Mouse (Mus musculus): ENCODE results near the gene Ccndbp1.
"Not testable (repeated sequence)": the region's sequence is repeated elsewhere in the genome, so short reads cannot be mapped to it uniquely, and the experiment has no call there.

Gene Ccndbp1

DNA sequence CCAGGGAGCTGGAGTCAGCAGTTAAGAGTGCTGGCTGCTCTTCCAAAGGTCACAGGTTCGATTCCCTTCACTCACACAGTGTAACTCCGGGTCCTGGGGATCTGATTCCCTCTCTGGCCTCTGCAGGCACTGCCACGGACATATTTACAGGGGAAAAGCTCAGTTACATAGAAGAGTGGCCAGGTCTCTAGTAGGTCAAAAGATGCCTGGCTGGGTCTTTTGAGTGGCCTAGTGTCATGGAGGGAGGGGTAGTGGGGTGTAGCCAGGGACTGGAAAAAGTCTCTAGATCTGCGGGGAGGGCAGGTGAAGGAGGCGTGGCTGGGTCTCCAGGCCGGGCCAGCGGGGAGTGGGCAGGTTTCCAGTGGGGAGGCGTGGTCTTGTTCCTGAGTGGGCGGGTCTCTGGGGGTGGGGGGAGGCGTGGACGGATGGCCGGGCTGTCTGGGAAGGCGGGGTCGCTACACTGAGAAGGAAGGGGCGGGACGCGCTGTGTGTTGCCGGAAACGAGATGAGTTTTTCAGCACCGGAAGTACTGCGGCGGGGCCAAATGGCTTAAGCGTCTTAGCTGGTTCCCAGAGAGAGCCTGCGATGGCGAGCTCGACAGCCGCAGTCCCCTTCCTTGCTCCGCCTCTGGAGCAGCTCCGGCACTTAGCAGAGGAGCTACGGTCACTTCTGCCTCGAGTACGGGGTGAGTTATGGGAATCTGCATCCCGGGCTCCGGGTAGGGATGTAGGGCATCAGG, at the start of gene Ccndbp1:
Ccndbp1 (plus strand) TSS at position 479 of the 739 bp plus-strand sequence.
- DNase-seq (ENCODE audit: low spot score in 2 of 2), result peak; percentile 80 to 86

DNA sequence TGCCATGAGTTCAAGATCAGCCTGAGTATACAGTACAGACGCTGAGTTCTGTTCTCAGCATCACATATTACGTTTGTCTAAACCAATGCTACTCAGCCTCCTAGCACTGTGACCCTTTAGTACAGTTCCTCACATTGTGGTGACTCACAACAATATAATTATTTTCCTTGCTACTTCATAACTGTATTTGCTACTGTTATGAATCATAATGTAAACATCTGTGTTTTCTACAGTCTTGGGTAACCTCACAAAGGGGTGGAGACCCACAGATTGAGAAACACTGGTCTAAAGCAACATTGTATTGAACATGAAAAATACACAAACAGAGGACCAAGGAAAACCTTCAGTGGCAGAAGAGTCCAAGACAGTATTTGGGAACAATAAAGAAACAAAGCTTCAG, 48.8 kb upstream of the Ccndbp1 start:
- no peak for DNase-seq (ENCODE audit: low spot score in 2 of 2)

DNA sequence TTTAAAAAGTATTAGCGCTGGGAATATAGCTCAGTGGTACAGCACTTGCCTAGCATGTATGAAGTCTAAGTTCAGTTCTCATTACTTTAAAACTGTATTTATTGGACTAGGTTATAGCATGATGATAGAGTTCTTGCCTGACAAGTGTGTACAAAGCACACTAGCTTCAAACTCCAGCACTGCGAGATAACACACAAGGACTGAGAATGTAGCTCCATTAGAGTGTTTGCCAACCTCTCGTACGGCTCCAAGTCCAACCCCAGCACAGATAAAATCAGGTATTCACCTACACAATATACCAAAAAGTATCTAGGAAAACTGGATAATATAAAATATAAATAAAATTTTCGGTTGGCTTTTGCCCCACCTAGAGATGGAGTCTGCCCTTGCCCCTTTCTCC, 48.4 kb upstream of the Ccndbp1 start:
- no peak for DNase-seq (ENCODE audit: low spot score in 2 of 2)

DNA sequence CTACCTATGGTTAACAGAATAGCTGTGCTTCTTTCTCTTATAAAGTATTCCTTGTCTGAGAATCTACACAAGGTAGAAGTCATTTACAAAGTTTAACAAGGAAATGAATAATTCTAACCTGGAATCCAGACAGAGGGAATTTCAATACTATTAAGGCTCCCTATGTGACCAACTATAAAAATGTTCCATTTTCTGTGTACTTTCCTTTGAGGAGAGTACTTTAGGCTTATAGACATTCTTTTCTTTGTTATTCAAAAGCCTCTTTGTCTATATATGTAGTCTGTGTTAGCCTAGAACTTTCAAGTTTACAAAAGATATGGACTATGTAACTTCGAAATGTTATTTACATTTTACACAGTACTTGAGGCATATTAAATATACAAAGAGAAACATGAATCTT, 47.9 kb upstream of the Ccndbp1 start:
- no peak for DNase-seq (ENCODE audit: low spot score in 2 of 2)

DNA sequence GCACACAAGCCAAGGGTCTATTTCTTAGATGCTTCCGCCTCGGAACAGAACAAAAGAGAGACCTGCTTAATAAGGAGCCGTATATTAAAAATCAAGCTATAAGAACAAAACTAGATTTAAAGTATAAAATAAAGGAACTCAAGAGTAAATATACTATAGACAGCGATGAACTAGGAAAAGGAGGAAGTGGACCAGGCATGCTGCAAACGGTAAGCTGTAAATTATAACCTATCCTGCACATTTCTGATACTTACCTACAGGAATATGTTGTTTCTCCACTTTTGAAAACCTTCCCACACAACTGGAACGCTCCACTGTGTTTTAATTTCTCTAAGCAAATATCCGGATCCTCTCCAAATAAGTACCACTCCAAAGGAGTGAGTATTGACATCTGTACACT, 45.1 kb upstream of the Ccndbp1 start:
- DNase-seq (ENCODE audit: low spot score in 2 of 2), result no peak

DNA sequence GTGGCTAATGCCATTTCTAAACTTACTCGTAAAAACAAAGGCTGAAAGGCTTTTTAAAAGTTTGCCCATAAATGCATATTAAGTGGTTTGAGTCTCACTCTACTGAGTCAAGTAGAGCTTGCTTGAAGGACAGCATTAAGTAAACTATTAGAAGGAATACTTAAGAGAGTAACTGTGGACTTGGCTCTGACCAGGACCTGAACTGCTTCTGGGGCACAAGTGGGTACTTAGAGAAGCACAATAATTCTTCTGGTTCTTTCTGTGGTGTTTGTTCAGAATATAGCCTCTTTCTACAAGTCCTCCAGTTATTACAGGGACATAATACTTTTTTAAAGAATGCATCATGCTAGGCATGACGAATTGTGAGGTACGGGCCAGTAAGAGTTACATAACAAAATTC, 42.7 kb upstream of the Ccndbp1 start:
- DNase-seq (ENCODE audit: low spot score in 2 of 2), result no peak

DNA sequence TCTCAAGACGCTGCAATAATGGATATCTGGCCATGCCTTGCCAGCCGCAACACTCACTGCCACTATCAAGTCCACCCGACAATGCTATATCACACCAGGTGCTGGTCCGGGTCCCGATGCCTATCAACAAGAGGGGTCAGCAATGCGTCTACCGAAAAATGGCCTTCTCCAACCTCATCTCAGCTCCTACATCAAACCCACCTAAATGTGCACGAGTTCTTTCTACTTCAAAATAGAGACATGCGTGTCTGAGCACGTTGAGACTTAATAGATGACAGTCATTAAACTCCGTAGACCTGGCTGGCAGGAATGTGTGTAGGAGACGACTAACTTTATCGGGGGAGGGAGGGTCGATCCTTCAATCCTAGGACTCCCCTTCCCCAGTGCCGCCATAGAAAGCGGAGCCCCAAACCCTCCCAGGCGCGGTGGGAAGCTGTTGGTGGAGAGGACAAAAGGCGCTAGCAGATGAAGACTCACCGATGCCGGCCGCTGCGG, 38.1 kb upstream of the Ccndbp1 start:
- DNase-seq (ENCODE audit: low spot score in 2 of 2), result no peak

DNA sequence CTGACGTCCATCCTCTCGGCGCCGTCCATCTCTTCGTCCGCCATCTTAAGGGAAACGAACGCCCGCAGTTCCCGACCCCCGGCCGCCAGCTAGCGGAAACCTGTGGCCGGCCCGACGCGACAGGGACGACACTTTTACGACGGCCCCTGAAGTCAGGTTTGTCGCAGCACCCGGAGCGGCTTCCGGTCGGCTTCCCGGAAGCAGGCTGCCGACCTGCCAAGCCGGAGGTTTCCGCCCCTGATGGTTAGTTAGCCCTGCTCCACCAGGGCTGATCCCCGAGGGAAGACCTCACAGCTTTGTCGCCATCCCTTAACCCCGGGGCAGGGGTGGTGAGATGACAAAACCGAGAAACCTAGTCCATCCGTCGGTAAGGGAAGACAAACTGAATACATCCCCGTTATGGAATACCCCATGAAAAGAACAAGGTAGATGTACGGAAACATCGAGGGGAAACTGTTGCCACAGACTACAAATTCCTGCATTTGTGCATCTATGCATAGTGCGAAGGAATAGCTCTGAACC, 37.6 kb upstream of the Ccndbp1 start, which contains the start of gene Ubr1:
Ubr1 (minus strand) TSS at position 157 of the 522 bp plus-strand sequence.
- peak; percentile 84 to 90 for DNase-seq (ENCODE audit: low spot score in 2 of 2)

DNA sequence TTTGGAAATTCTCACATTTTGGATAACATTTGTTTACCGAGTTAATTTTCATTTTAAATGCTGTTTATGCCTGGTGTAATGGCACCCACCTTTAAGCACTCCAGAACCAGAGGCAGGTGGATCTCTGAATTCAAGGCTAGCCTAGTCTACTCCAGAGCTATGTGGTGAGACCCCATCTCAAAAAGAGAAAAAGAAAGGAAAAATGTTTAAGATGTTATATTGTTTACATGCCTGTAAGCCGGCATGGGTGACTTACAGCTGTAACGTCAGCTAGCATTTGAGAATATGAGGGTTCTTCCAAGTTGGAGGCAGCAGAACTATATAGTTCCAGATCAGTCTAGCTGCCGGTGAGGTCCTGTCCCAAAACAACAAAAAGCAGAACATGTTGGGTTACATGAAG, 36.4 kb upstream of the Ccndbp1 start:
- DNase-seq (ENCODE audit: low spot score in 2 of 2), result no peak

DNA sequence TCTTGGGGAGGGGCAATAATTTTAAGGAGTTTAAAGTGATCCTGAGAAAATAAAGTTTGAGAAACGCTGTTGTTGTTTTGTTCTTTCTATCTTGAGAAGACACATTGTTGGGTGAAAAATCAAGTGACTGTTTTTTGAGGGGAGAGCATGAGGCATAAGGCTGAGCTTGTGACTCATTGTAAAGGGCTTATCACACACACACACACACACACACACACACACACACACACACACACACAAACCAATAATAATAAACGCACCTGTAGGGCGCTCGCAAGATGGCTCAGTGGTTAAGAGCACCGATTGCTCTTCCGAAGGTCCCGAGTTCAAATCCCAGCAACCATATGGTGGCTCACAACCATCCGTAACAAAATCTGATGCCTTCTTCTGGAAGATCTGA, 35.9 kb upstream of the Ccndbp1 start:
- not testable (repeated sequence) for DNase-seq (ENCODE audit: low spot score in 2 of 2)

DNA sequence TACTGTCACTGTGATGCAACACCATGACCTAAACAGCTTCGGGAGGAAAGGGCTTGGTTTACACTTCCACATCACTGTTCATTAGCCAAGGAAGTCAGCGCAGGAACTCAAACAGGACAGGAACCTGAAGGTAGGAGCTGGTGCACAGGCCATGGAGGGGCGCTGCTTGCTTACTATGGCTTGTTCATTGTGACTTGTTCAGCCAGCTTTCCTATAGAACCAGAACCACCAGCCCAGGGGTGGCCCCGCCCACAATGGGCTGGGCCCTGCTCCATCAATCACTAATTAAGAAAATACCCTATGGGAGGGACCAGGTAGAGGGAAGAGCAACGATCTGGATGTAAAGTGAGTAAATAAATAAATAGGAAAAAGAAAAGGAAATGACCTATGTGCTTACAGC, 35.2 kb upstream of the Ccndbp1 start:
- no peak for DNase-seq (ENCODE audit: low spot score in 2 of 2)

DNA sequence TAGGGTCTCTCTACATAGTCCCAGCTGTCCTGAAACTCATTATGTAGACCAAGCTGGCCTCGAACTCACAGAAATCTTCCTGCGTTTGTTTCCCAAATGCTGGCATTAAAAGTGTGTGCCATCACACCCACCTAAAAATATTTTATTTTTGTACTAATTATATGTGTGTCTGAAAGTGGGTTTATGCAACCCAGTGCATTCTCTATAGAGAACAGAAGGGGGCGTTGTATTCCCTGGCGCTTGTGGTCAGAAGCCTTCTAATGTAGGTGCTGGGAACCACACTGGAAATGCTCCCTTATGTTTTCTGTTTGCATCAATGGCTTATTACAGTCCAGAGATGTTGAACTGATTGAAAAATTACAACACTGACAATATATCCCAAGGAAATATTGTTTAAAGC, 31.9 kb upstream of the Ccndbp1 start:
- DNase-seq (ENCODE audit: low spot score in 2 of 2), result no peak

DNA sequence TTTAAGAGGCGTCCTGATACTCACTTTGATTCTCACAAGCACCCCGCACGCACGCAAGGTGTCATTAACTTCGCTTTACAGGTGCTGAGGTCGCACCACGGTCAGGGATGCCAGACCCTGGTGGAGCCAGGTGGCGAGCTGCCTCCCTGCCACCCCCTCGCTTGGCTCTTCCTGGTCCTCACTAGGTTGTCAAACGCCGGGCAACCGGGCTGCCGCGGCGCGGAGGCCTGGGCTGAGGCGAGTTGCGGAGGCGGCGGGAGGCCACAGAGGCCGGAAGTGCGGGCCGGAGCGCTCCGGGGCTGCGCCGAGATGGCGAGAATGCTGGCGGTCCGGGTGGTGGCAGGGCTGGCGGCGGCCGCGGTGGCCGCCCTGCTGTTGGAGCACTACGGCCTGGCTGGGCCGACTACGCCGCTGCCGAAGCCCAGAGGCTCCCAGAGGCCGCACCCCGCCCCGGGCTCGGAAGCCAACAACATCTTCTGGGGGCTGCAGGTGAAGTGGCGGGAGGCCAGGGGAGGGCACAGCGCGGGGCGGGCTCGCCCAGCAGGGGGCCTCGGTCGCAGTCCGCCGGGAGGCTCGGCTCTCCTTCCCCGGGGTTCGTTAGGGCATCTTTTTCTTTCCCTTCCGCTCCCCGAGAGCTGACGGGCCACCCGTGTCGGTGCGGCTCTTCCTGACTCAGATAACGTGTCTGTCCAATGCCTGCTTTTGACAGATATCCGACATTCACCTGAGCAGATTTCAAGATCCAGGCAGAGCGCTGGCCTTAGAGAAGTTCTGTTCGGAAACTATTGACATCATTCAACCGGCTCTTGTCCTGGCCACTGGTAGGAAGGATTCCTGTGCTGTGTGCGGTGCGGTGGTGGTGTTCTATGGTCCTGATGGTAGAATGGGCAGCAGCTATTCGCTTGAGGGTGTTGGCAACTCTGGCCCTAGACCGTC, 30.9 kb upstream of the Ccndbp1 start, which contains the start of gene Tmem62:
Tmem62 (plus strand) TSS at position 28 of the 936 bp plus-strand sequence.
- peak; percentile 62 to 72 for DNase-seq (ENCODE audit: low spot score in 2 of 2)

DNA sequence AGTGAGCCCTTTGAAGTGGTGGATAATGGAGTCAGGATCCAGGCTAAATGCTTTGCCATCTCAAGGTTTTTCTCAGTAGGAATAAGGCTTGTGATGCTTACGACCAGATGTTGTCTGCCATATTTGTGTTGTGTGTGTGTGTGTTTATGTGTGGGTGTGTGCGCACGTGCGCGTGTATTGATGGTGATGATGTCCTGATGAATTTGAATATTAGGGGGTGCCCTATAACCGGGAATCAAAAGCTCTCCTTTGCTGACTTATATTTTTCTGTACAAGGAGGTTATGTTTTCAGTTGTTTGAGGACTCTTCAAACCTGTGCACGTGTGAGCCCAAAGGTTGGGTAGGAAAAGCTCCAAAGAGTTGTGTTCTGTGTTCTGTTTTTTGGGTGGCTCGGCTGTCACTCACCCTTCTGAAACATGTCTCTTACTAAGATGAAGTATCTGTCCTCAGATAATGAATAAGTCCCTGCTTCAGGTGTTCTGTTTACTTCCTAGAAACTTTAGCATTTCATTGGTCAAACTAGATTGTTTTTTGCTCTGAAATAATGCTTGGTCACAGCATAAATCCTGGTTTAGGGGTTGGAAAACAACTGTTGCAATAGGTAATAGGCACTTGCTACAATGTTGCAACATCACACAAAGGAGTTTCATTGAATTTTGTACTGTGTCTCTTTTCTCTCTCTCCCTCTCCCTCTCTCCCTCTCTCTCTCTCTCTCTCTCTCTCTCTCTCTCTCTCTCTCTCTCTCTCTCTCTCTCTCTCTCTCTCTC, 30.1 kb upstream of the Ccndbp1 start:
- DNase-seq (ENCODE audit: low spot score in 2 of 2), result no peak

DNA sequence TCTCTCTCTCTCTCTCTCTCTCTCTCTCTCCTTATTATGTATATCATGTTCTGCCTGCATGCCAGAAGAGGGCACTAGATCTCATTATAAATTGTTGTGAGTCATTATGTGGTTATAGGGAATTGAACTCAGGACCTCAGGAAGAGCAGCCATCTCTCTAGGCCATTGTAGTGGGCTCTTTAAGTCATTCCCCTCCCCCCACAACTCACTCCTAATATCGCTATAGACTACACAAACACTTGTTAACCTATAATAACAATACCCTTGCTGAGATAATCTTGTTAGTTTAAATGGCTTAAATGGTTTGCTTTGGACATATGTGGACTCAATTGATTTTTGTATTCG, 29.5 kb upstream of the Ccndbp1 start:
- DNase-seq (ENCODE audit: low spot score in 2 of 2), result no peak

DNA sequence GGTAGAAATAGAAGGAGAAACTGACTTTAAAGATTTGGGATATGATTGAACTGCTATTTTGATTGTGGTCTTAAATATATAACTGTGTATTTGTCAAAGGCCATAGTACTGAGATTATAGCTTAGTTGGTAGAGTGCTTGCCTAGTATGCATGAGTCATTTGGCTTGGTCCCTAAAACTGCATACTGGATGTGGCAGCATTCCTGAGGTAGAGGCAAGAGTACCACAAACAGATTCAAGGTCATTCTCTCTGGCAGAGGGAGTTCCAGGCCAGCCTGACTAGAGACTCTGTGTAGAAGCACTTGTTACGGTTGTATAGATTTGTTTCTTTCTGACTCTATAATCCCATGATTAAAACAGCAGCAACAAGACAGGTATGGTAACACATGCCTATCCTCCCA, 28.4 kb upstream of the Ccndbp1 start:
- DNase-seq (ENCODE audit: low spot score in 2 of 2), result no peak

DNA sequence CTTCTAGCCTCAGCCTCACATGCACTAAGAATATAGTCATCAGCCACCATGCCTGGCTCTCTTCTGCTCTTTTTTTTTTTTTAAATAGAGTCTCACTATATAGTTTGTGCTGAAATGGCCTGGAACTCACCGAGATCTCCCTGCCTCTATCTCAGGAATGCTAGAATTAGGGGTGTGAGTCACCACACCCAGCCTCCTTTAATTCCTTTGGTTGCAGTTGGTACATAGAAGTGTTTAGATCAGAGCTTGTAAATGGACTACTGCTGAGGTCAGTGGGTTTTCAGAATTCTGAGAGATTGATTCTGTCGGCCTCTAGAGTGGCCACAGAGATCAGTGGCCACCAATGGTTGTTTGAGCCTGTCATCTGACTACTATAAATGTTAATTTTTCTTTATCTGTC, 27.3 kb upstream of the Ccndbp1 start:
- DNase-seq (ENCODE audit: low spot score in 2 of 2), result no peak

DNA sequence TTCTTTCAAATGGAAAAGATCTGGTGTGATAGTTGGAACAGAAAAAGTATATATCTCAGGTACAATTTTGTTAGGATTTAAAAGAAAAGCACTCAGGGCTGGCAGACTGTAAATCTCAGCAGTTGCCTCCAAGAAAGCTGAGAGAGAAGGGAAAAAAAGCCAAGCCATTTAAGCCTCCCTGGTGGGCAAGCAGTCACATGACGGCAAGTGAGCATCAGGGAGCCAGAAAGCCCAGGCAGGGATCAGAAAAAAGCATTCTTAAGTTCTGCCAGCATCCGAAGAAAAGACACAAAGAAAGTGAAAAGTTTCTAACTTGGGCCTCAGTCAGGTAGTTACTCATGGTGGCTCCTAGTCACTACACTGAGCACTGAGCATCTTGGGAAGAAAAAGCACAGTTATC, 24.6 kb upstream of the Ccndbp1 start:
- no peak for DNase-seq (ENCODE audit: low spot score in 2 of 2)

DNA sequence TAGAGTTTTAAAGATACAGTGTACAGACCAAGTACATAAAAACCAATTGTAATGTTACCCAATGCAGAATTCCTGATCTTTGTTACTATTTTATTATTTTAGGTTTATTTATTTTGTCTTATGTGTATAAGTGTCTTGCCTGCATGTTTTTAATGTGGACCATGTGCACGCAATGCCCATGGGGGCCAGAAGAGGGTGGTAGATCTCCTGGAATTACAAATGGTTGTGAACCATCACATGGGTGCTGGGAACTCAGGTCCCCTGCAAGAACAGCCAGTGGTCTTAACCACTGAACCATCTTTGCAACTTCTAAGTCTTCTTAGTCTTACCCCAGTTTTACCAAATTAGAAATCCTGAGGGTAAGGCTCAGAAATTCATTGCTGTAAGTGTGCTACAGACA, 23.0 kb upstream of the Ccndbp1 start:
- no peak for DNase-seq (ENCODE audit: low spot score in 2 of 2)

DNA sequence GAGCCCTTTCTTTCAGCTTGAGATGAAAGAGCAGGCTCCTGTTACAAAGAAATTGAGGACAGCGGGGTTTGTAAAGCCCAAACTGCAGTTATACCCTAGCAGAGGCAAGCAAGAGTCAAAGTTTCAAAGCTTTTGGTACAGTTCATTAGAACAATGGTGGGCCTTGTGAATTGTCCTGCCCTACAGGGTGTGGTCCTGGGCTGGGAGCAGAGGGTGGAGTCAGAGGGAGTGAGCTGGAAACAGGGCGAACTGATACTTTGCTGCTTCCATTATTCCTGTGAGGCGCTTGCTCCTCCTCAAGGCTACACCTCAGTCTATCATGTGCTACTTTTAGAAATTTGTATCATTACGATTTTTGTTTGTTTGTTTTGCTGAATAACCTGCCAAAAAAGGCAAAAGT, 17.0 kb upstream of the Ccndbp1 start:
- no peak for DNase-seq (ENCODE audit: low spot score in 2 of 2)

DNA sequence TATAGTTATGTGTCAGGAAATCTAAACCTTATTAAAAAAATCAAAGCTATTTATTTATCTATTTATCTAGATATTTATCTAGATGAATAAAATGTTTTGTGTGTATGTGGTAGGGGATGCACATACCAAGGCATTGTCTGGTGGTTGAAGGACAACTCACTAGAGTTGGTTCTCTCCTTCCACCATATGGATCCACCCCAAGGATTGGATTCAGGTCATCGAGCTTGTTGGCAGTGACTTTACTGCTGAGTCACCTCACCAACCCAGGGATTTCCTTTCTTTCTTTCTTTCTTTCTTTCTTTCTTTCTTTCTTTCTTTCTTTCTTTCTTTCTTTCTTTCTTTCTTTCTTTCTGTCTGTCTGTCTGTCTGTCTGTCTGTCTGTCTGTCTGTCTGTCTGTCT, 11.6 kb upstream of the Ccndbp1 start:
- DNase-seq (ENCODE audit: low spot score in 2 of 2), result not testable (repeated sequence)

DNA sequence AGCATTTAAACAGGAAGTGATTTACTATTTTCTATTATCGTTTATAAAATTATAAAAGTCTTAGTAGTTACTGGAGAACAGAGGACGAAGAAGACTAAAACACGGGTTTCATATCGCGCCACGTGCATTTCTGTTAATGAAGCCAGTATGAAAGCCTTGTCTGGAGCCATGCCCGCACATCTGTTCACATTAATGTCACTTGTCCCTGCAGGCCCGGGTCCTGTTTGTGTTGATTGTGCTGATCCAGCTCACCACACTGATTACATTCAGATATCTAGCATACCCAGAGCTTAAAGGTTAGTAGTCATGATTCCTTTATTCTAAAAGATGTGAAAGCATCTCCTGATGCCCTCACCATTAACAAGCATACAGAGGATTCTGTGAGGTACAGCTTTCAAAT, 9.3 kb upstream of the Ccndbp1 start:
- DNase-seq (ENCODE audit: low spot score in 2 of 2), result no peak
